Mouse (Mus musculus) activated CD4-positive, CD25-positive, alpha-beta regulatory T cell (primary cell): ENCODE measurements around the gene Hsd11b2. TPM values are rescaled to one million over a fixed set of nuclear protein-coding genes. Genes with fewer than 3 reads are reported as not detected.

Source experiments
- polyA plus RNA-seq, 2 experiments: library from polyadenylated mRNA; unstranded; fragments of 100-300 nt; shearing (Covaris generic); gene quantifications; one replicate each; pipeline ENCODE4 v1.2.1; 2017

Gene Hsd11b2
- under 1 TPM in 1 of 2 experiments, not detected in 1; 0.37 TPM for polyA plus RNA-seq

GRCm38 (mm10) chr8:105518436-105519313 is at the start of gene Hsd11b2:
TSS of gene Hsd11b2 (plus strand) at chr8:105518755.

GRCm38 (mm10) chr8:105471314-105472015 is 47.1 kb upstream of the Hsd11b2 start, which contains the start of gene Tppp3:
TSS of gene Tppp3 (minus strand) at chr8:105471526.

GRCm38 (mm10) chr8:105496439-105497180 is 21.9 kb upstream of the Hsd11b2 start, which contains the start of gene Zdhhc1:
TSS of gene Zdhhc1 (minus strand) at chr8:105496902.

GRCm38 (mm10) chr8:105565952-105566702 is 47.6 kb downstream of the Hsd11b2 start, which contains the start of gene Atp6v0d1:
TSS of gene Atp6v0d1 (minus strand) at chr8:105566047.

Other genes with a start within 250 kb of the Hsd11b2 start
- gene Hsf4, start 249.0 kb upstream of the Hsd11b2 start, polyA plus RNA-seq = under 1 TPM; 0.92 to 0.93 TPM
- gene Nol3, start 242.6 kb upstream of the Hsd11b2 start, polyA plus RNA-seq = not detected
- gene 4931428F04Rik, start 228.9 kb upstream of the Hsd11b2 start, polyA plus RNA-seq = 1 to 10 TPM in 1 of 2 experiments, under 1 TPM in 1; 0.60 to 2.2 TPM
- 1 to 10 TPM; 1.0 to 1.3 TPM for gene Exoc3l, start 222.7 kb upstream of the Hsd11b2 start, polyA plus RNA-seq
- 100 to 1,000 TPM; 156 to 166 TPM for gene E2f4, start 221.1 kb upstream of the Hsd11b2 start, polyA plus RNA-seq
- gene Elmo3, start 213.2 kb upstream of the Hsd11b2 start, polyA plus RNA-seq = 10 to 100 TPM in 1 of 2 experiments, 1 to 10 TPM in 1; 4.4 to 10.1 TPM
- 1 to 10 TPM; 3.3 TPM for gene Lrrc29, start 192.5 kb upstream of the Hsd11b2 start, polyA plus RNA-seq
- 100 to 1,000 TPM; 127 to 128 TPM for gene Tmem208, start 192.4 kb upstream of the Hsd11b2 start, polyA plus RNA-seq
- gene Fhod1, start 170.8 kb upstream of the Hsd11b2 start, polyA plus RNA-seq = 1 to 10 TPM; 1.3 to 2.4 TPM
- 1 to 10 TPM in 1 of 2 experiments, under 1 TPM in 1; 0.10 to 2.2 TPM for gene Slc9a5, start 169.9 kb upstream of the Hsd11b2 start, polyA plus RNA-seq
- gene Plekhg4, start 145.5 kb upstream of the Hsd11b2 start, polyA plus RNA-seq = 1 to 10 TPM in 1 of 2 experiments, not detected in 1; 1.1 TPM
- gene Kctd19, start 105.3 kb upstream of the Hsd11b2 start, polyA plus RNA-seq = under 1 TPM in 1 of 2 experiments, not detected in 1; 0.63 TPM
- not detected for gene Lrrc36, start 105.2 kb upstream of the Hsd11b2 start, polyA plus RNA-seq
- 1 to 10 TPM in 1 of 2 experiments, not detected in 1; 1.8 TPM for gene Tppp3, start 47.2 kb upstream of the Hsd11b2 start, polyA plus RNA-seq
- 1 to 10 TPM; 1.5 to 4.3 TPM for gene Zdhhc1, start 21.9 kb upstream of the Hsd11b2 start, polyA plus RNA-seq
- gene Atp6v0d1, start 47.3 kb downstream of the Hsd11b2 start, polyA plus RNA-seq = 10 to 100 TPM; 56.2 to 62.2 TPM
- 10 to 100 TPM; 13.2 to 18.4 TPM for gene Ripor1, start 86.5 kb downstream of the Hsd11b2 start, polyA plus RNA-seq
- gene Ctcf, start 117.8 kb downstream of the Hsd11b2 start, polyA plus RNA-seq = 100 to 1,000 TPM; 174 to 204 TPM
- gene Agrp, start 118.6 kb downstream of the Hsd11b2 start, polyA plus RNA-seq = under 1 TPM in 1 of 2 experiments, not detected in 1; 0.90 TPM
- gene Carmil2, start 167.5 kb downstream of the Hsd11b2 start, polyA plus RNA-seq = 100 to 1,000 TPM in 1 of 2 experiments, 10 to 100 TPM in 1; 90.8 to 130 TPM
- 10 to 100 TPM; 65.1 to 65.6 TPM for gene Acd, start 182.3 kb downstream of the Hsd11b2 start, polyA plus RNA-seq
- gene Pard6a, start 182.4 kb downstream of the Hsd11b2 start, polyA plus RNA-seq = 10 to 100 TPM in 1 of 2 experiments, 1 to 10 TPM in 1; 8.3 to 10.2 TPM
- gene 4933405L10Rik, start 188.9 kb downstream of the Hsd11b2 start, polyA plus RNA-seq = under 1 TPM in 1 of 2 experiments, not detected in 1; 0.26 TPM
- 1 to 10 TPM; 1.8 to 6.9 TPM for gene Enkd1, start 189.5 kb downstream of the Hsd11b2 start, polyA plus RNA-seq
- 1 to 10 TPM; 2.1 to 4.7 TPM for gene Gfod2, start 239.9 kb downstream of the Hsd11b2 start, polyA plus RNA-seq